Mouse (Mus musculus) midbrain, embryonic 11.5 days (tissue): ENCODE measurements at regions not wholly inside any gene's neighbourhood (a gene's known extent, or its start where the extent isn't known, plus 50 kb on each side); places are given as distances from the start of the nearest gene placed in this dataset.

Source experiments
- ATAC-seq: fragments of 200-750 bp; cut with Nextera tagmentation; 2 replicates; pipeline ENCODE4 v1.8.0; 2017; ENCODE audit warnings: moderate TSS enrichment, moderate library complexity; ENCODE audit not compliant: low FRiP score
- DNase-seq: peaks from one replicate; pipeline ENCODE4 v3.0.0; 2015; ENCODE audit warnings: low spot score; ENCODE audit errors: missing footprints
- H3K27ac ChIP-seq: fragments of 300-500 bp; sonication (generic); 2 replicates; pipeline ENCODE4 v1.5.1; 2014; ENCODE audit warnings: low read depth, low read length
- H3K27me3 ChIP-seq: fragments of 300-500 bp; sonication (generic); 2 replicates; pipeline ENCODE4 v1.6.1; 2014; ENCODE audit warnings: mild to moderate bottlenecking, low read length, moderate library complexity, mixed read lengths; ENCODE audit not compliant: control insufficient read depth, insufficient read depth
- H3K36me3 ChIP-seq: fragments of 300-500 bp; sonication (generic); 2 replicates; pipeline ENCODE4 v1.6.1; 2014; ENCODE audit warnings: mild to moderate bottlenecking, low read length, moderate library complexity, mixed read lengths; ENCODE audit not compliant: control insufficient read depth, insufficient read depth
- H3K4me1 ChIP-seq: fragments of 300-500 bp; sonication (generic); 2 replicates; pipeline ENCODE4 v1.6.1; 2014; ENCODE audit warnings: low read length; ENCODE audit not compliant: control insufficient read depth, insufficient read depth
- H3K4me2 ChIP-seq: fragments of 300-500 bp; sonication (generic); 2 replicates; pipeline ENCODE4 v1.6.1; 2014; ENCODE audit warnings: mild to moderate bottlenecking, moderate library complexity
- H3K4me3 ChIP-seq: fragments of 300-500 bp; sonication (generic); 2 replicates; pipeline ENCODE4 v1.5.1; 2014; ENCODE audit warnings: low read depth, low read length
- H3K9ac ChIP-seq: fragments of 300-500 bp; sonication (generic); 2 replicates; pipeline ENCODE4 v1.6.1; 2014; ENCODE audit warnings: low read length
- H3K9me3 ChIP-seq: fragments of 300-500 bp; sonication (generic); 2 replicates; pipeline ENCODE4 v1.6.1; 2016; ENCODE audit warnings: low read length; ENCODE audit not compliant: control insufficient read depth
- WGBS: fragments of 180-500 bp; shearing (Covaris S2); extraction: QIAGEN DNeasy Blood & Tissue Kit; methylation state at CpG from one replicate; pipeline ENCODE4 v1.1.7; 2014; 5-methylcytosine and 5-hydroxymethylcytosine counted together

DNA sequence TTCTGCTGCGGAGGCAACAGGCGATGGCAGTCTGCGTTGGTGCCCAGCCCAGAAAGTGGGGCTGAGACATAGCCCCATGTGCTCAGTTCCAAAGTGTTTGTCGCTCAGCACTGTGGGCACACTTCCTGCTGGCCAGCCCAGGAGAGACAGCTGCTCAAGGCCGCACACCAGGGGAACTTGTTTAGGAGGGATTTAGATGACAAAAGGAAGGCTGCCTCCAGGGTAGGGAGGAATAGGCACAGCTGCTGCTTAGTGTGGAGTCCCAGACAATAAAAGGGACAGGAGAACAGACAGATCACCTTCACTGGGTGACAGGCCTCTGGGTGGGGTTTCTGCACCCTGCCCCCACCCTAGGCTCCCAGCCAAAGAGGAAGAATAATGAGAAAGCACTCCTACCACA lies 169.2 kb upstream of the Ctnnb1 start:
- no peaks in the 10 kb centered on the region for H3K27me3 ChIP-seq
- no peaks in the 10 kb centered on the region for H3K36me3 ChIP-seq
- ATAC-seq = peak; percentile 74
- WGBS = 31% methylated on average over 5 of the region's 5 CpGs
- H3K4me2 ChIP-seq = no peak overlapping the region
- DNase-seq = no peak
- 0 out of 2 replicates have a peak overlapping the region, but pooled peaks have one; percentile 16 for H3K27ac ChIP-seq
- no peaks in the 10 kb centered on the region for H3K9me3 ChIP-seq
- H3K4me3 ChIP-seq = no peak overlapping the region
- H3K9ac ChIP-seq = no peak overlapping the region
- peaks cover 5% of the 10 kb centered on the region; the same call in 1 of the 2 replicates for H3K4me1 ChIP-seq

DNA sequence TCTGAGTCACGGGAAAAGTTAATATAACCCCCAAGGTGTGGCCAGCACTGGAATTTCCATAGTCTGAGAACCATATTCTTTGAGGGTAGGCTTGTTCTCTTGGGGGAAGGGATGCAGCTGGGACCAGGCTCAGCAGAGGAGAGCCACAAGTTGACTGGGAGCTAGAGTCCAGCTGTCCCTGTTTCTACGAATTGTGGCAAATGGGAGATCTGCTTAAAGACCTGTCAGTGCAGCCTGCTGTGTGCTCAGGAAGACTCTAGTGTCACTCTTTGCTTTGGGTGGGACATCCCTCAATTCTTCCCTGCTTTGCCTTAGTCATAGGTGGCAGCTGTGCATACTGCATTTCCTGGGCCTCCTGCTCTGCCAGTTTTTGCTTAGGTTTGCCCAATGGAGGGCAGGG lies 165.2 kb upstream of the Ctnnb1 start:
- Histone ChIP-seq H3K9ac (no peak overlapping the region), H3K27me3 (no peaks in the 10 kb centered on the region), H3K9me3 (no peaks in the 10 kb centered on the region), H3K4me2 (no peak overlapping the region), H3K36me3 (no peaks in the 10 kb centered on the region), H3K27ac (no peak overlapping the region), H3K4me3 (no peak overlapping the region), H3K4me1 (peaks cover 5% of the 10 kb centered on the region; the same call in 1 of the 2 replicates)
- 85% methylated on average over 2 of the region's 2 CpGs for WGBS
- DNase-seq (peak; percentile 14), ATAC-seq (no peak)

DNA sequence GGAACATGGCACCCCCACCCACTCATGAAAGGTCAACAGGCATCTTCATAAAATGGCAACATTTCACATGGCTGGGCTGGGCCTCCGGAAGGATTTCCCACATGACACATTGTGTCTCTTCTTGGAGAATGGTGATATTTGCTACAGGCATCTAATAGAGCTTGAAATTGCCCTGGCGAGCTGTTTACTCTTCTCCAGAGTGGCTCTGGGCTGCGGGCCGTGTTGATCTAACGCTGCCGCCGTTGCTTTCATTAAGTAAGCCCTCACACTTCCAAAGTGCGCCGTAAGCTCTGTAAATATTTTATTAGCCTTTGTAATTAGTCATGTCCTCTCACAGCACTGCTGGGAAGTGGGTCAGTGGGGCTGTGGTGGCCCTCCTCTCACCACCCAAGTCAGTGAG lies 164.4 kb upstream of the Ctnnb1 start:
- Histone ChIP-seq H3K4me3 (no peak overlapping the region), H3K36me3 (no peaks in the 10 kb centered on the region), H3K27me3 (no peaks in the 10 kb centered on the region), H3K4me1 (peaks cover 4% of the 10 kb centered on the region; the same call in 1 of the 2 replicates), H3K27ac (no peak overlapping the region), H3K9me3 (no peaks in the 10 kb centered on the region), H3K9ac (no peak overlapping the region), H3K4me2 (no peak overlapping the region)
- 76% methylated on average over 9 of the region's 9 CpGs for WGBS
- ATAC-seq (no peak), DNase-seq (peak; percentile 78)

DNA sequence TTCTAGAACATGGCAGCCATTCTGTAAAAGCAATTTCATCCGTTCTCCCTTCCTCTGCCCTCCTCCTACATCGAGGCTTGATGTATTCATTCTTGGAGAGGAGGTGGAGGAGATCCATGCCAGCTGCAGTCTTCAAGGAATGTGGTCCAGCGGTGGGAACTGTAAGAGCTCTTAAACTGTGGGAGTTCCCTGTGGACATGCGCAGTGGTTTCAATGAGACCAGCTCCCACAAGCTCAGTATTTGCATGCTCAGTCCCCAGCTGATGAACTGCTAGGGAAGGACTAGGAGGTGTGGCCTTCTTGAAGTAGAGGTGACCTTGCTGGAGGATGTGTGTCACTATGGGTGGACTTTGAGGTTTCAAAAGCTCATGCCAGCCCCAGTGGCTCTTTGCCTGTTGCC lies 163.7 kb upstream of the Ctnnb1 start:
- Histone ChIP-seq H3K27me3 (no peaks in the 10 kb centered on the region), H3K36me3 (no peaks in the 10 kb centered on the region), H3K4me2 (no peak overlapping the region), H3K9ac (no peak overlapping the region), H3K27ac (no peak overlapping the region), H3K9me3 (no peaks in the 10 kb centered on the region), H3K4me3 (no peak overlapping the region), H3K4me1 (no peaks in the 10 kb centered on the region)
- 89% methylated on average over 4 of the region's 4 CpGs for WGBS
- ATAC-seq = no peak
- peak; percentile 21 for DNase-seq

DNA sequence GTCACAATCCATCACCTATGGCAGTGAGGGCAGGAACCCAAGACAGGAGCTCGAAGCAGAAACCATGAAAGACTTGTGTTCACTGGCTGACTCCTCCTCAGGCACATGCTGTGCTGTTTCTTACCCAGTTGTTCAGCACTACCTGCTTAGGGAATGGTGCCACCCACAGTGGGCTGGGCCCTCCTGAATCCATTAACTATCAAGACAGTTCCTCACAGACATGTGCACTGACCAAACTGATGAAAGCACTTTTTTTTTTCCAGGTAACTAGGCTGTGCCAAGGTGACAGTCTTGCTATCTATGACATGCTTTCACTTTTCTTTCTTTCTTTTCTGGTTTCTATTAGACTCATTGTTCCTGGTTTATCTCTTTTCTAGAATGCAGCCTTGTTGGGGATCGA lies 162.1 kb upstream of the Ctnnb1 start:
- Histone ChIP-seq H3K9ac (no peak overlapping the region), H3K4me2 (no peak overlapping the region), H3K27ac (no peak overlapping the region), H3K36me3 (no peaks in the 10 kb centered on the region), H3K4me3 (no peak overlapping the region), H3K9me3 (no peaks in the 10 kb centered on the region), H3K27me3 (no peaks in the 10 kb centered on the region), H3K4me1 (no peaks in the 10 kb centered on the region)
- 80% methylated on average over 2 of the region's 2 CpGs for WGBS
- ATAC-seq = no peak
- peak; percentile 51 for DNase-seq

DNA sequence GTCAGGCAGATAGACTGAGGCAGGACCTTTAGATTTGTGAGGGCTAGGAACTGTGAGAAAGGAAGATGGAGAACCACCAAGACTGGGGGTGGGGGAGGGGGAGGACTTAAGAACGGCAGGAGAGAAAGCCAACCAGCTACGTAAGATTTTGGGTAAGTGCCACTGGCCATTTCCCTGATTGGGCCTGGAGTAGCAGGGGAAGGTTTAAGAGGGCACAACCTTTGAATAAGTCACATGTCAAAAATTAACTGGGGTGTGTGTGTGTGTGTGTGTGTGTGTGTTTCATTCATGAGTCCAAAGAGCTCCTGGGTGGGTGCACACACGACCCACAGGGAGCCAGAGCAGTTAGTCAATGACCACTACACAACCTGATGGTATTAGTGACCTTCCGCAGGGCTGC lies 161.6 kb upstream of the Ctnnb1 start:
- WGBS = 87% methylated on average over 4 of the region's 4 CpGs

DNA sequence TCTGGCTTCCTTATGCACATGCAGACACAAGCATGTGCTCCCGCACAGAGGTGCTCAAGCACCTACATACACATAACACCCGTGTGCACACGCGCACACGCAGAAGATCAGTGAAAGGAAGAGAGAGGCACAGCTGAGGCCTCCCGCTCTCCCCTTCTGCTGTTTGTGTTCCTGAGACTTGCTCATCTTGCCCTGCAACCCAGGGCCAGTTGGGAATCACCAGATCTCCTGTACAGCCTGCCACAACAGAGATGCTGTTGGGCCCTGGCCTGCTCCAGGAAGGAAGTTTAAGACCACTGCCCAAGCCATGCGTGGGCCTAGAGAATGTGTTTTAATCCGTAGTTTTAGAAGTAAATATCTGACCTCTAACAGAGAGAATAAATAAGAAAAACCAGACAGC lies 160.0 kb upstream of the Ctnnb1 start:
- Histone ChIP-seq H3K4me1 (no peaks in the 10 kb centered on the region), H3K4me2 (no peak overlapping the region), H3K36me3 (no peaks in the 10 kb centered on the region), H3K27me3 (no peaks in the 10 kb centered on the region), H3K9me3 (no peaks in the 10 kb centered on the region), H3K9ac (no peak overlapping the region), H3K4me3 (no peak overlapping the region), H3K27ac (no peak overlapping the region)
- DNase-seq = peak; percentile 82
- 87% methylated on average over 8 of the region's 8 CpGs for WGBS
- no peak for ATAC-seq

More for the DNA sequence above, 161.6 kb upstream of the Ctnnb1 start:
- no peaks in the 10 kb centered on the region for H3K4me1 ChIP-seq
- no peaks in the 10 kb centered on the region for H3K36me3 ChIP-seq
- H3K9ac ChIP-seq = no peak overlapping the region
- H3K27me3 ChIP-seq = no peaks in the 10 kb centered on the region
- H3K4me2 ChIP-seq = no peak overlapping the region
- DNase-seq = peak; percentile 75
- ATAC-seq = no peak
- no peak overlapping the region for H3K4me3 ChIP-seq
- H3K27ac ChIP-seq = no peak overlapping the region
- no peaks in the 10 kb centered on the region for H3K9me3 ChIP-seq

DNA sequence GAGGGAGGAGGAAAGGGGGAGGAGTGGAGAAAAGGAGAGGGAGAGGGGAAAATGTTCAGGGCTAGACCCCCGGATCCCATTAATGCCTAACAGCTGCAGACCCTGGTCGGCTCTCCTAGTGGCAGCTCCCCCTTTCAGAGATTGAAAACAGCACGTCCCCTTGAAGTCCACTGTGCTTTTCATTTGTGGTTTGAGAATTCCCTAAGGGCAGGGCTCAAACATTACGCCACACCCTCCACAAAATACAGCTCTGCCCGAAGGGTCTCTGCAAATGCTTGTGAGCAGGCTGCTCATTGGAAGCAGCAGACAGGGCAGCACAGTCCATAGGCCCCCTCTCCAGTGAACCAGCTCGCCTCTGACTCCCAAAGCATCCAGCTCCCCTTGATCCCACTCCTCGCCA lies 159.3 kb upstream of the Ctnnb1 start:
- no peak overlapping the region for H3K4me2 ChIP-seq
- DNase-seq (no peak), ATAC-seq (no peak)
- no peak overlapping the region for H3K9ac ChIP-seq
- no peaks in the 10 kb centered on the region for H3K9me3 ChIP-seq
- no peaks in the 10 kb centered on the region for H3K27me3 ChIP-seq
- H3K4me1 ChIP-seq = no peaks in the 10 kb centered on the region
- H3K27ac ChIP-seq = no peak overlapping the region
- no peak overlapping the region for H3K4me3 ChIP-seq
- 41% methylated on average over 7 of the region's 7 CpGs for WGBS
- H3K36me3 ChIP-seq = no peaks in the 10 kb centered on the region

DNA sequence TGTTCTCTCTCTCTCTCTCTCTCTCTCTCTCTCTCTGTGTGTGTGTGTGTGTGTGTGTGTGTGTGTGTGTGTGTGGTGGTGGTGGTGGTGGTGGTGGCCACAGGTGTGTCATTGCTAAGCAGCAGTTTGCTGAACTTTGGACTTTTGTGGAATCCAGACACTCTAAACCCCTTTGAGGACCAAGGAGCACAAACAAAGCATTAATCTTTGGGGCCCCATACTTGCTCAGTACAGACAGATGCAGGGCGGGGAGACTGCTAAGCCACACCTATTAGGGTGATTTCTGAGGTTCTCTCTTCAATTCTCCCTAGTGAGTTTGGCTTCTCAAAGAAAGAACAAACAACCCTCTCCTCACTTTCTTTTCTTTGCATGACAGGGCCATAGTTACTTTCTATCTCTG lies 158.1 kb upstream of the Ctnnb1 start:
- Histone ChIP-seq H3K4me3 (no peak overlapping the region), H3K4me2 (no peak overlapping the region), H3K4me1 (no peaks in the 10 kb centered on the region), H3K27me3 (no peaks in the 10 kb centered on the region), H3K9ac (no peak overlapping the region), H3K9me3 (no peaks in the 10 kb centered on the region), H3K27ac (no peak overlapping the region), H3K36me3 (no peaks in the 10 kb centered on the region)
- DNase-seq (peak; percentile 77), ATAC-seq (no peak)
- 48% methylated on average over 1 of the region's 1 CpGs for WGBS
